Mouse (Mus musculus) heart, embryonic 12.5 days (tissue): ENCODE measurements around the gene Prkce. TPM values are rescaled to one million over a fixed set of nuclear protein-coding genes. Genes with fewer than 3 reads are reported as not detected.

Experiments
- ATAC-seq: fragments of 200-750 bp; cut with Nextera tagmentation; 2 replicates; pipeline ENCODE4 v1.8.0; 2017; ENCODE audit warnings: moderate TSS enrichment, moderate library complexity; ENCODE audit not compliant: insufficient number of reproducible peaks, low FRiP score
- H3K27ac ChIP-seq: fragments of 300-500 bp; sonication (generic); 2 replicates; pipeline ENCODE4 v1.5.1; 2016; ENCODE audit warnings: mild to moderate bottlenecking, moderate library complexity; ENCODE audit not compliant: poor library complexity, severe bottlenecking
- H3K27me3 ChIP-seq: fragments of 300-500 bp; sonication (generic); replicated peaks from 2 replicates; pipeline ENCODE4 v1.6.1; 2016; ENCODE audit warnings: mild to moderate bottlenecking, moderate library complexity
- H3K36me3 ChIP-seq: fragments of 300-500 bp; sonication (generic); 2 replicates; pipeline ENCODE4 v1.6.1; 2016; ENCODE audit warnings: mild to moderate bottlenecking, moderate library complexity
- H3K4me1 ChIP-seq: fragments of 300-500 bp; sonication (generic); replicated peaks from 2 replicates; pipeline ENCODE4 v1.6.1; 2016; ENCODE audit warnings: mild to moderate bottlenecking
- H3K4me2 ChIP-seq: fragments of 300-500 bp; sonication (generic); 2 replicates; pipeline ENCODE4 v1.6.1; 2016; ENCODE audit warnings: mild to moderate bottlenecking, moderate library complexity
- H3K4me3 ChIP-seq: fragments of 300-500 bp; sonication (generic); 2 replicates; pipeline ENCODE4 v1.5.1; 2016; ENCODE audit warnings: mild to moderate bottlenecking
- H3K9ac ChIP-seq: fragments of 300-500 bp; sonication (generic); 2 replicates; pipeline ENCODE4 v1.6.1; 2016; ENCODE audit warnings: mild to moderate bottlenecking, moderate library complexity
- H3K9me3 ChIP-seq: fragments of 300-500 bp; sonication (generic); replicated peaks from 2 replicates; pipeline ENCODE4 v1.6.1; 2016; ENCODE audit warnings: mild to moderate bottlenecking, moderate library complexity
- WGBS: fragments of 180-500 bp; shearing (Covaris S2); methylation state at CpG from one replicate; pipeline ENCODE4 v1.1.7; 2016; 5-methylcytosine and 5-hydroxymethylcytosine counted together
- polyA plus RNA-seq: library from polyadenylated mRNA; unstranded; fragments of >200 nt; fragmentation: Nextera tagmentation; extraction: Ambion mirVana; gene quantifications from 2 replicates; pipeline ENCODE4 v1.2.1, GENCODE M21; 2016

The Prkce gene
- polyA plus RNA-seq, 1 experiment from 2014 or later: 12.0 TPM

- WGBS: 86% methylated on average over 10 of the region's 10 CpGs
- Histone ChIP-seq H3K9ac (no peak overlapping the region), H3K36me3 (peaks cover 5% of the 10 kb centered on the region; the same call in 1 of the 2 replicates), H3K4me3 (no peak overlapping the region), H3K4me2 (no peak overlapping the region), H3K9me3 (no peaks in the 10 kb centered on the region), H3K27me3 (no peaks in the 10 kb centered on the region), H3K27ac (no peak overlapping the region), H3K4me1 (peaks cover 7% of the 10 kb centered on the region)
- ATAC-seq: no peak
Observed at GRCm38 (mm10) chr17:86523843-86524242, 356.3 kb downstream of the Prkce start.

DNA sequence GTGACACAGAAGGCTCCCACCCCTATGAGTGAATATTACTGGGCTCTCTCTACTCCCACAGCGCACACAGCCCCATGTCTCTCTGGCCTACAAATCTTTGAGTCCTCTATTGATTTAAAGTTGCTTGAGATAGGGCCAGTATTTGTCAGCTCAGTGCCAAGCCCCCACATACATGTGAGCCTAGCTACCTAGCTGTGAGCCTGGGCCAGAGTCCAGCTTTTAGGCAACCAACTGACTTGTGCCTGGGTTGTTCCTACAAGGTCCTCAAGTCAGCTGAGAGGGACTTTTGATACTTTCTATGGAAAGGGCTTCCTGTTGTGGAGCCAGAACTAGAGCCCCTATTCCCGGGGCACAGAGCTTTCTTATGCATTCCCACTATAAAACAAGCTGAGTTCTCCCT lies 357.5 kb downstream of the Prkce start:
- no peaks in the 10 kb centered on the region for H3K27me3 ChIP-seq
- no peaks in the 10 kb centered on the region for H3K9me3 ChIP-seq
- no peak overlapping the region for H3K4me3 ChIP-seq
- peaks cover 19% of the 10 kb centered on the region for H3K4me1 ChIP-seq
- peaks cover 5% of the 10 kb centered on the region; the same call in 1 of the 2 replicates for H3K36me3 ChIP-seq
- no peak for ATAC-seq
- H3K9ac ChIP-seq: no peak overlapping the region
- no peak overlapping the region for H3K27ac ChIP-seq
- no peak overlapping the region for H3K4me2 ChIP-seq
- 74% methylated on average over 2 of the region's 2 CpGs for WGBS

GRCm38 (mm10) chr17:86526016-86526415 lies 358.4 kb downstream of the Prkce start:
- Histone ChIP-seq H3K4me2 (no peak overlapping the region), H3K9me3 (no peaks in the 10 kb centered on the region), H3K27ac (no peak overlapping the region), H3K36me3 (peaks cover 5% of the 10 kb centered on the region; the same call in 1 of the 2 replicates), H3K9ac (no peak overlapping the region), H3K27me3 (no peaks in the 10 kb centered on the region), H3K4me3 (no peak overlapping the region), H3K4me1 (peaks cover 28% of the 10 kb centered on the region)
- WGBS: 80% methylated on average over 7 of the region's 7 CpGs
- no peak for ATAC-seq

DNA sequence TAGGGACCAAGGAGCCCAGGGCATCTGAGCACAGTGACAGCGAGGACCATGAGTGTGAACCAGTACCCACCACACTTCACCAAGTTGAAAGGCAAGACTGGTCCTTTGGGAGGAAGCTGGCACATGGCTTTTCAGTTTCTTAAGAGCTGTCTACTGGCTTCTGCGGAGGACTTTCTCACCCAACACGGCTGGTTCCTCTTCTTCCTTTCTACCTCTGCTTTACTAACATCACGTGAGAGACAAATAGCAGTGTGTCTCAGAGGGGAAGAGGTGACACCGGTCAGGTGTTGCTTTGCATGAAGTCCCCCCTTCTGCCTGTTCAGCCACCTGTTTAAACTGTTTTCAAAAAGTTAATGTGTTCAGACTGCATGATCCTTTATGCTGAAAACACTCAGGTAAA lies 359.7 kb downstream of the Prkce start:
- Histone ChIP-seq H3K4me2 (no peak overlapping the region), H3K27me3 (no peaks in the 10 kb centered on the region), H3K27ac (no peak overlapping the region), H3K4me3 (no peak overlapping the region), H3K9me3 (no peaks in the 10 kb centered on the region), H3K9ac (no peak overlapping the region), H3K36me3 (peaks cover 5% of the 10 kb centered on the region; the same call in 1 of the 2 replicates), H3K4me1 (peaks cover 32% of the 10 kb centered on the region)
- WGBS: 85% methylated on average over 5 of the region's 5 CpGs
- no peak for ATAC-seq

GRCm38 (mm10) chr17:86529003-86529402 lies 361.4 kb downstream of the Prkce start:
- 60% methylated on average over 10 of the region's 10 CpGs for WGBS
- Histone ChIP-seq H3K27me3 (no peaks in the 10 kb centered on the region), H3K4me1 (peaks cover 47% of the 10 kb centered on the region), H3K36me3 (peaks cover 5% of the 10 kb centered on the region; the same call in 1 of the 2 replicates), H3K27ac (no peak overlapping the region), H3K4me2 (no peak overlapping the region), H3K9ac (no peak overlapping the region), H3K9me3 (no peaks in the 10 kb centered on the region), H3K4me3 (no peak overlapping the region)
- no peak for ATAC-seq

- Histone ChIP-seq H3K4me3 (no peak overlapping the region), H3K4me2 (no peak overlapping the region), H3K27me3 (no peaks in the 10 kb centered on the region), H3K9ac (no peak overlapping the region), H3K36me3 (peaks cover 5% of the 10 kb centered on the region; the same call in 1 of the 2 replicates), H3K4me1 (peaks cover 47% of the 10 kb centered on the region), H3K27ac (no peak overlapping the region), H3K9me3 (no peaks in the 10 kb centered on the region)
- ATAC-seq: no peak
- WGBS: 61% methylated on average over 4 of the region's 4 CpGs
Observed at GRCm38 (mm10) chr17:86529411-86529810, 361.8 kb downstream of the Prkce start.

GRCm38 (mm10) chr17:86531231-86531630 lies 363.6 kb downstream of the Prkce start:
- Histone ChIP-seq H3K4me3 (no peak overlapping the region), H3K27me3 (no peaks in the 10 kb centered on the region), H3K36me3 (no peaks in the 10 kb centered on the region), H3K9me3 (no peaks in the 10 kb centered on the region), H3K27ac (no peak overlapping the region), H3K4me2 (no peak overlapping the region), H3K4me1 (peaks cover 49% of the 10 kb centered on the region), H3K9ac (no peak overlapping the region)
- 66% methylated on average over 6 of the region's 6 CpGs for WGBS
- no peak for ATAC-seq

DNA sequence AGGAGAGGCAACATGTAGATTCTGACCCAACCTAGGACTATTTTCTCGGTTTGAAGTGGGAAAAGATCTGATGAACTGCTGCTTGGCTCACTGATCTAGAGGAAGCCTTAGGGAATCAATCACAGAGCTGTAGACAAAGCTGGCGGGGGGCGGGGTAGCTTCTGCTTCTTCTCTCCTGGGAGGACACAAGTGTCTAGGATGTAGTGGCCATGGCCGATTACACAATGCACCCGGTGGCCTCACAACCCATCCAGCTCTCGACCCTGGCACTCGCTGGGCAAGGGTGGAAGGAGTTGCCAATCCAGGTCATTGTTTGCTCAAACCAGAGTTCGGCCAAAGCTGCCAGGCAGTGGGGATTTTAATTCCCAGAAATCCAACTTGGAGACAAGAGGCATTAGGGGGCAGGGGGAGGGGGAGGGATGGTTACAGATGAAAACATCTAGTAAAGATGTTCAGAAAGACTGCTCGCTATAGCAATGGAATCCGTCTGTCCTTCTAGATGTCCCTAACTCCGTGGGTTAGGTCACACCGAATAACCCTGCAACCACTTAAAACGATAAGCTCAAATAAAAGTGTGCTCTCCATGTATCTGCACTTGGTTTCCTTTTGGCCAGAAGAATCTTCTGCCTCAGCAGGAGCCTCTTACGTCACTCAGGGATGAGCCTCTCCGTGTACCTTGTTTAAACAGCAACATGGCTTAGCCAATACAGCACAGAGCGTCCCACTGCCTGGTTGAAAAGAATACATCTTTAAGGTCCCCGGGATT lies 365.4 kb downstream of the Prkce start:
- H3K9me3 ChIP-seq: no peaks in the 10 kb centered on the region
- no peak for ATAC-seq
- no peaks in the 10 kb centered on the region for H3K36me3 ChIP-seq
- H3K4me2 ChIP-seq: peak overlapping the region; percentile 2; the same call in 1 of the 2 replicates
- H3K4me1 ChIP-seq: peaks cover 58% of the 10 kb centered on the region
- H3K27ac ChIP-seq: peak overlapping the region; percentile 42; the same call in 1 of the 2 replicates
- H3K4me3 ChIP-seq: no peak overlapping the region
- no peak overlapping the region for H3K9ac ChIP-seq
- H3K27me3 ChIP-seq: no peaks in the 10 kb centered on the region
- 66% methylated on average over 17 of the region's 17 CpGs for WGBS

DNA sequence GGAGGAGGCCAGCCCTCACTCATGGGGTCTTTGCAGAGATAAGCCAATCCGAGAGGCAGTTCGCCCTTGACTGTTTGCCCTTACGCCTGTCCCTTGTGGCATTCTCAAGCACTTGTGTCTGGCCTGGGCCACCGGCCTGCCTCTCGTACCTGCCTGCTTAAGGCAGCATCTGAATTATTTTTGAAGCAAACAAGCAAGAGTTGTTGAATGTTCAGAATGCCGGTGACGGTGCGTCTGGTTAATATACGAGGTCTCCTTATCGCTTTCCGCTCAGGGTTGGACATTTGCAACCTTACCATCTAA lies 365.9 kb downstream of the Prkce start:
- no peak overlapping the region for H3K4me3 ChIP-seq
- no peaks in the 10 kb centered on the region for H3K36me3 ChIP-seq
- H3K4me2 ChIP-seq: peak overlapping the region; percentile 2; the same call in 1 of the 2 replicates
- peaks cover 62% of the 10 kb centered on the region for H3K4me1 ChIP-seq
- no peaks in the 10 kb centered on the region for H3K27me3 ChIP-seq
- H3K9ac ChIP-seq: no peak overlapping the region
- H3K9me3 ChIP-seq: no peaks in the 10 kb centered on the region
- 42% methylated on average over 11 of the region's 11 CpGs for WGBS
- H3K27ac ChIP-seq: peak overlapping the region; percentile 42
- ATAC-seq: no peak

DNA sequence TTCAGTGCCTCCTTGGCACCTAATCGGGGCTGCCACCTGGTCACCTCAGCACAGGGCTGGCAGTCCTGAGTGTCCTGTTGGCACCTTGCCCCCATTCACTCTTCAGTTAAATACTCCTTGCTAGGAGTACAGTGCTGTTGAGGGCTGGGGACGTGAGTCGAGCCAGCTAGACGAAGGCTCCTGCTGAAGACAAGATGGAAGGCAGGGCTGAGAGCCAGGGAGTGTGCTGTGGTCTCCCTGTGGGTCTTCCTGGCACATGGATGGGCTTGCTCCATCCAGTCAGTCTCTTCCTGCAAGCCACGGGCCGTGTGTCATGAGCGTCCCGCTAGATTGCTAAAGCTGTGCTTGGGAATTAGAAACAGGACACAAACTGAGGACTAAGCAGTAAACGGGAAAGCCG lies 367.5 kb downstream of the Prkce start:
- Histone ChIP-seq H3K27ac (no peak overlapping the region), H3K36me3 (no peaks in the 10 kb centered on the region), H3K9me3 (no peaks in the 10 kb centered on the region), H3K4me3 (no peak overlapping the region), H3K4me2 (no peak overlapping the region), H3K4me1 (peaks cover 59% of the 10 kb centered on the region), H3K9ac (no peak overlapping the region), H3K27me3 (no peaks in the 10 kb centered on the region)
- no peak for ATAC-seq
- 73% methylated on average over 10 of the region's 10 CpGs for WGBS

DNA sequence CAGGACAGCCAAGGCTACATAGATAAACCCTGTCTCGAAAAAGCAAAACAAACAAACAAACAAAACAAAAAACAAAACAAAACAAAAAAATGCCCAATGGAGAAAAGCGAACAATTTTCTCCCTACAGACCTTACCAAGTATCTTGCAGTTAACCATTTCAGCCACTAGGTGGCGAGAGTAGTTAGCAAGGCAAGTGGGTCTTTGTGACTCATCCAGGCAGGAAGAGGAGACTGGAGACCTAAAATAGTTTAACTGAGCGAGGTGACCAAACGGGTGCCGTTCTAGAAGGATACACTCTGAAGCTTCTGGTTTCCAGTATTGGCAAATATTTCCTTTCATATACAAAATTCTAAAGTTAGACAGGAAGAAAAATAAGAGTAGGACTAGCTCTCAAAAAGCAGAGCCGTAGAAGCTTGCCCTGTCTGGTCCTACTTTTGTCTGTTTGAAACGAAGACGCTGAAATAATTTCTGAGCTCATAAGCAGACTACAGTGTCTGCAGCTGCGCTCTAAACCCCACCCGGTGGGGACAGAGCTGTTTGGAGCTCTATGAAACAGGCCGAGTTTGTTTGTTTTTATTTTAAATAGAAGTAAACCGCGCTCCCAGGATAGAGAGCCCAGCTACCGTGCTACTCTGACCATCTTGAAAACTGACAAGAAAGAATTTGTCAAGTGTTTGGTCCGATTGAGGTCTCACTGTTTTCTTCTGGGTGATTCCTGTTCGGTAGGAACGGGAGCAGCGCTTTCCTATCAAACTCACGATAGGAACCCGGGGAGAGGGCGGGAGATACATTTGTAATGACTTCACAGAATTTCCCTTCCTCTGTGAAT lies 368.5 kb downstream of the Prkce start:
- peak; percentile 52; the same call in 1 of the 2 replicates for ATAC-seq

More for the DNA sequence above, 368.5 kb downstream of the Prkce start:
- Histone ChIP-seq H3K4me1 (peaks cover 49% of the 10 kb centered on the region), H3K4me2 (peak overlapping the region; percentile 80), H3K9ac (peak overlapping the region; percentile 63), H3K36me3 (no peaks in the 10 kb centered on the region), H3K27me3 (no peaks in the 10 kb centered on the region), H3K4me3 (peak overlapping the region; percentile 44), H3K9me3 (no peaks in the 10 kb centered on the region), H3K27ac (peak overlapping the region; percentile 85)
- WGBS: 12% methylated on average over 22 of the region's 22 CpGs
